Mouse (Mus musculus): Measurements from ENCODE around the gene a.
A peak's percentile ranks its signal among the peaks of the same experiment; 100 is the strongest.
"Not testable (repeated sequence)": the region's sequence is repeated elsewhere in the genome, so short reads cannot be mapped to it uniquely, and the experiment has no call there.

Gene a

GRCm38 (mm10) chr2:154836537-154836936 lies 45.3 kb downstream of the a start:
- no peak for DNase-seq (ENCODE audit: low spot score)

DNA sequence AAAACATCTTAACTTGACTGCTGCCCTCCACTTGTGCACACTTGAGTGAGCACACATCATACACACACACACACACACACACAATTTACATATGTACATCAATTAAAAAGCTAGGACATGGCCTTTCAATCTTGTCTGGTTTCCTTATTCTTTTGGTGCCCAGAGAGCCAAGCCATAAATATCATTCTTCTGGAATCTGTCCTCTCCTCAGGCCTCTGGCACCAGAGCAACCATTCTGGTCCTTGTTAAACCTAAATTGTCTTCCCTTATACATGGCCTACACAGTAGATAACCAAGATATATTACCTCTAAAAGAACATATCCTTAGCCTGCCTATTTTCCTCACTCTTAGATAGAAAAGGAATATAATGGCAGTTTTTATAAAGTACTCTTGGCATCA lies 56.9 kb downstream of the a start:
- DNase-seq (ENCODE audit: low spot score) = no peak

GRCm38 (mm10) chr2:154855383-154855782 lies 64.2 kb downstream of the a start:
- DNase-seq (ENCODE audit: low spot score) = peak; percentile 65

DNA sequence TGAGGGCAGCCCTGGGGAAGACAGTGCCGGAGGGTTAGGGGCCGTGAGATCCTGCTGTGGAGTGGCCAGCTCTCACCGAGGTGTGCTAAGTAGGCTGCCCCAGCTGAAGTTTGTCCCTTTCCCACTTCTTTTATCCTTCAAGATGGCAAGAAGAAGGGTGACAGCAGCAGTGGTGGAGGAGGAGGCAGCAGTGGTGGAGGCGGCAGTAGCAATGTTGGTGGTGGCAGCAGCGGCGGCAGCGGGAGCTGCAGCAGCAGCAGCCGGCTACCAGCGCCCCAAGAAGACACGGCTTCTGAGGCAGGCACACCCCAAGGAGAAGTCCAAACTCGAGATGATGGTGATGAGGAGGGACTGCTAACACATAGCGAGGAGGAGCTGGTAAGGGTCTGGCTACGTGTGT lies 72.5 kb downstream of the a start:
- no peak for DNase-seq (ENCODE audit: low spot score)

- DNase-seq (ENCODE audit: low spot score) = no peak
Measured at GRCm38 (mm10) chr2:154865696-154866095, 74.5 kb downstream of the a start.

DNA sequence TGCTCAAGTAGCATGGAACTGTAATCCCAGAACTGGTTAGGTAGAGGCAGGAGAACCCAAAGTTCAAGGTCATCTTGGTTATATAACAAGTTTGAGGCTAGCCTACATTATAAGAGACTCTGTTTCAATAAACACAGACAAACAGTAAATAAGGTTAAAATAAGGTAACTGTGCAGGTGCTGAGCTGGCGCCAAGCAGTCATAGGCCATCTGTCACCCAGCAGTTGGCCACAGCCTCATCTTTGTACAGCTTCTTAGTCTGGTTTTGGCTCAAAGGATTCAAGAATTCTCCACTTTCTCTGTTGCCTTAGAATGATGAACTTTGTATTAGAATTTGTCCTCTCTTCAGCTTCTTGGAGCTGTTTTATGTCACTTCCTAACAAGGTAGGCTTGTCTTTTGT lies 76.9 kb downstream of the a start:
- no peak for DNase-seq (ENCODE audit: low spot score)

- no peak for DNase-seq (ENCODE audit: low spot score)
Measured at GRCm38 (mm10) chr2:154869954-154870641, 78.9 kb downstream of the a start.

DNA sequence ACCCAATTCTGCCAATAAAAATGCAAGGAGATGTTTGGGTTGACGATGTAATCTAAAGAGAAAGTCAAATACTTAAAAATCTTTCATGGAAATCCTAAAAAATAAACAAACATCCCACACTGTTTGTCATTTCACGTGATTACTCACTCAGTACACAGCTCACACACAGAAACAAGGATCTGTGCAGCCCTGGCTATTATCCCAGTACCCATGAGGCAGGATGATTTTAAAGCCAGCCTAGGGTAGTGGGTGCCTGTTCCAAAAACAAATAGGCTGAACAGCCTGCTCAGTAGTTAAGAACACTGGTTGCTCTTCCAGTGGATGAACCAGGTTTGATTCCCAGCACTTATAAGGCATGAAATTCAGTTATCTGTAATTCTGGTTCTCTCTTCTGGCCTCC lies 85.4 kb downstream of the a start:
- DNase-seq (ENCODE audit: low spot score) = no peak

GRCm38 (mm10) chr2:154891585-154891984 lies 100.4 kb downstream of the a start:
- no peak for DNase-seq (ENCODE audit: low spot score)

- peak; percentile 93 for DNase-seq (ENCODE audit: low spot score)
Measured at GRCm38 (mm10) chr2:154892201-154893044, 101.2 kb downstream of the a start, which contains the start of gene Eif2s2. Eif2s2 (minus strand) TSS chr2:154892935.

GRCm38 (mm10) chr2:154893045-154893385 lies 101.8 kb downstream of the a start:
- DNase-seq (ENCODE audit: low spot score) = no peak

DNA sequence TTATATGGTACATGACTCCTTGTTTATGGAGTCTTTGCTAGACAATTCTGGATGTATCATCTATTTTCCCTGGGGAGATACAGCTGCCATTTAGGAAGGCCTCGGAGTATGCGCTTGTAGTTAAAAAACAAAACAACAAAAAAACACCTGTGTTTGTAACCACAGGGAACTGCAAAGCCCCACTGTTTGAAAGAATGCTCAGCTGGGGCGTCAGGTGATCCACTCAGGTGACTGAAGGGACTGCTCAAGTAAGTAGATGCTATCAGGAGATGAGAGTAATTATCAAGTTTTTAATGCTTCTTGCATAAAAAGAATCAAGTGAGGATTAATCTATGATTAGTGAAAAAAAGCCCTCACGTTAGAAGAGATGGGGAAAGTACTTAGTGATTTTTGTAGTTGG lies 102.3 kb downstream of the a start:
- no peak for DNase-seq (ENCODE audit: low spot score)

- DNase-seq (ENCODE audit: low spot score) = not testable (repeated sequence)
Measured at GRCm38 (mm10) chr2:154899004-154899403, 107.8 kb downstream of the a start.

DNA sequence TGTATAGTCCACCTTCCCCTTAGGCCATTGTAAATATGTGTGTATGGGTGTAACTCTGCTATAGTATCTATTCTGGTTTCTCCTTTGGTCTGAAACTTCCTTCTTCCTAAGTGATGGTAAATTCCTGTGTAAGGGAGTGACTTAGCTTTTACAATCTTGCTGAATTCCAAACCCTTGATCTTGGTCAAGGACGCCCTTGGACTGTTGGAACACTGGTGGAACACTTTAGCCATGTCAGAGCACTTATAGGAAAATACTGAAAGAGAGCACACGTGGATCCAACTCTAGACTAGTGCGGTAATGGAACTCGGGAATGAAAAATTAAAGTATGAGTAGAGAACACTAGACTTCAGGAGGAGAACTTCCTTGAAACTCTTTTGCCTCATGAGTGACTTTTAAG lies 108.2 kb downstream of the a start:
- DNase-seq (ENCODE audit: low spot score) = not testable (repeated sequence)

DNA sequence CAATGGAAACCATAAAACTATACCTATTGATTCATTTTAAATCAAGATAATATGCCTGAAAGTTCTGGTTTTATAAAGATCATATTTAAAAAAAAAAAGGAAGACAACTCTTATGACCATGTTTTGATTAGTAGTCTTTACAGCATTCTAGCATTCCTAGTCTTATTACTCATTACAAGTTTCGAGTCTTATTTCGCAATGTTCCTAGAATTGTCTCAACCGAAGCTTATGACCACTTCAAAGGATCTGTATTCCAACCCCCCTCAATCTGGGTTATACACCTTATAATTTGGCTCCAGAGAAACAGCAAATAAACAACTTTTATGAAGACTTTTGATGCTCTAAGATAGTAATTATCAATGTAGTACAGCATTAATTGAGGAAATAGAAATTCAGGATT lies 110.9 kb downstream of the a start:
- DNase-seq (ENCODE audit: low spot score) = no peak

- DNase-seq (ENCODE audit: low spot score) = no peak
Measured at GRCm38 (mm10) chr2:154905796-154906195, 114.6 kb downstream of the a start.

GRCm38 (mm10) chr2:154908223-154908622 lies 117.0 kb downstream of the a start:
- DNase-seq (ENCODE audit: low spot score) = not testable (repeated sequence)

- DNase-seq (ENCODE audit: low spot score) = no peak
Measured at GRCm38 (mm10) chr2:154909789-154910188, 118.6 kb downstream of the a start.

DNA sequence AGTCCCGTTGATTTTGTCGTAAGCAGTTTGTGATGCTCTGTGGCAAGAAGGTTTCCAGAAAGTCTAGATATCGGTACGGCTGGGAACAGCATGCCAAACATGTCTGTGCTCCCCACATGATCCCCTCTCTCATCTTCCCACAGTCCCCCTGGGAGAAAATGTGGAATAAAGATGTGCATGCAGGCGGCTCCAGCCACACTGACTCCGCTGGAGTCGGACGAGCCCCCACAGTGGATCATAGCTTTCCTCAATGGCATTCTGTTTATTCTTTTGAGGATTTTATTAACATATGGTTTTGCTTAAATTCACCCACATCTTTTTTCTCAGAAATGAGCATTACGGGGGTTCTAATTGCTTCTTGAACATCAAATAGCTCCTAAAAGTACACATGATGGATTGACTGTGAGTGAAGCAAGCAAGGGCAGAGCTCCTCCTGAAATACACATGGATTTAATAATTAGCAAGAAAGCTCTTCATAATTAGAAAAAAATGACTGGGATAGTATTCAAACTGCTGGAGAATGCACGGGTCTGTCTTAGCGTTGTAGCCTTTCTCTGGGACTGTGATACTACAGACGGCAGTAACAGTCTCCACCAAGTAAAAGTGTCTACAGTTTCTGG lies 124.8 kb downstream of the a start:
- no peak for DNase-seq (ENCODE audit: low spot score)

- no peak for DNase-seq (ENCODE audit: low spot score)
Measured at GRCm38 (mm10) chr2:154916547-154916946, 125.3 kb downstream of the a start.

DNA sequence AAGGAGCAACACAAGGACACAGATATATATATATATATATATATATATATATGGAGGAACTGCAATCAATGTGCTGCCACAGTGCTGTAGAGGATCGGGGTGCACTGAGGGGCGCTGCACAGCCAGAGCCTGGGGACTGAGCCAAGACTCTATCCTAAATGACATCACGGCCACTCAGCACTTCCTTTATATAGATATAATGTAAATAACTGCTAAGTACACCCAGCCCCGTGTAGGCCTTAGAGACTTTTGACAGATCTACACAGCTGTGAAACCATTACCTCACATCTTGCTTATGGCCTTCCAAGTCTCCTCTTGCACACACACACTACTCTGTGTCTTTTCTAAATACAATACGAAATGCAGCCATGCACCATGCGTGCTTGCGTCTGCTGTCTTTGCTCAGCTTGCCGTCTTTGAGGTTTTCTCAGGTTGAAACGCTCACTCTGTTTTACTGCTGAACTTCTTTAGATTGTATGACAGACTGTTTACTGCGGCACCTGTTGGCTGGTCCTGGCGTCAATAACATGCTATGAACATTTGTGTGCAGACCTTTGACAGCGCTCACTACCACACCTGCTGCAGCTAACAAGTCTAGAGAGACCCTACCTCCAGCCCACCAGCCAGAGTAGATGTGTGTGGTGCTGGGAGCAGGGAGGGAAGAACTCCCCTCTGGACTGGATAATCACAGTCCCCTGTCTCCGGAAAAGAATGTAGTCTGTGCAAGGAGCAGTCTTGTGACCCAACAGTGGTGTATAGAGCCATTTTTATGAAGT lies 126.9 kb downstream of the a start:
- DNase-seq (ENCODE audit: low spot score) = no peak

- no peak for DNase-seq (ENCODE audit: low spot score)
Measured at GRCm38 (mm10) chr2:154920896-154921295, 129.7 kb downstream of the a start.

Data from left cerebral cortex, adult 11 months (tissue).